Mouse (Mus musculus): Measurements from ENCODE around the gene H2-DMb2.

- TF ChIP-seq CTCF (IDR thresholded peaks at IDR 0.05; ENCODE audit: control insufficient read depth, insufficient read depth, insufficient replicate concordance, low read depth, low read length) = no peak
- TF ChIP-seq POLR2A (IDR thresholded peaks at IDR 0.05; ENCODE audit: control insufficient read depth, low read depth, low read length) = no peak
Measured at GRCm38 (mm10) chr17:34121879-34122187, 21.3 kb upstream of the H2-DMb2 start.
